Mouse (Mus musculus): ENCODE measurements around the gene Zc3h4.
"Not testable (repeated sequence)": the region's sequence is repeated elsewhere in the genome, so short reads cannot be mapped to it uniquely, and the experiment has no call there.

The Zc3h4 gene

GRCm38 (mm10) chr7:16400689-16401611 lies at the start of gene Zc3h4:
Gene Zc3h4, plus strand, starts transcription at chr7:16400910.
- no peak for DNase-seq (ENCODE audit: extremely low read depth, low read depth, low spot score)

GRCm38 (mm10) chr7:16355854-16356594 lies 44.7 kb upstream of the Zc3h4 start:
- DNase-seq (ENCODE audit: extremely low read depth, low read depth, low spot score) = no peak

DNA sequence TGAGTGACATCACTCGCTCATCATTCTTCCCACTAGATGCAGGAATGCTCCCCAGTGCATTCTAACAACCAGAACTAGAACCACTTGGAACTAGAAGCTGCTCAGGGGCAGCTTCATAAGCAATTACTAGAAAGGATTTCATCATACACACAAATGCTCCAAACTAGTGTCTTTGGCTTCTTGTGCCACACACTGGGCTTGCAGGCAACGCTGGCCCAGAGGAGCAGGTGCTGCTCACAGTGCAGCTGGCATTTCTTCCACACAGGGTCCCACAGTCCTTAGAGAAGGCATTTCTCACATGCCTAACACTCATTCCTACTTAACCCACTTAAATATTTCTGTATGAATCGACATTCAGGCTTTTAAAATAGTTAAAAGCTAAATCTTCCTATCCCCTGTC lies 43.1 kb upstream of the Zc3h4 start:
- DNase-seq (ENCODE audit: extremely low read depth, low read depth, low spot score) = no peak

GRCm38 (mm10) chr7:16364319-16364718 lies 36.4 kb upstream of the Zc3h4 start:
- DNase-seq (ENCODE audit: extremely low read depth, low read depth, low spot score) = no peak

DNA sequence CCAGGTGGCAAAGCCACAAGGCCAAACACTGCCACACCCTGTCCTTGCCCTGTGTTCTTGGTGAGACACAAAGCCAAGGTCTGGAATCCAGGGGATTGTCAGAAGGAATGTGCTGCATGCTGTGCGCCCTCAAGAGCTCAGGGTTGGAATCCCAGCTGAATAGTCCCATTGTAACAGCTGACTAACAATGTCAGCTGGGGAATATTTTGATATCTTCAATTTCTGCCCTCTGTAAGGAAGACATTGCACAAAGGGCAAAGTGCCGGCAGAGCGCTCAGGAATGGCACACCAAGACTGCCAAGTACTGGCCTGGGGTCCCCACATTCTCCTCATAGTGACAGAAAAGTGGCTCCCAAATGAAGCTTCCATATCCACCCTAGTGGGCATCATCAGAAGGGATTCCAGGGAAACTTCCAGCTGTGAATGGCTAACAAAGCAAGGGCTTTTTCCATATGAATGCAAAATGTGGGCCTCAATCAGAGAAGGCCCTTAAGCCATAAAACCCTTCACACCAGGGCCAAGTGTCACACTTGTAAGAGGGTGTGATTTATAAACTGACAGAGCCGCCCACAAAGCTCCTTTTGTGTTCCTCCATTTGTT lies 35.7 kb upstream of the Zc3h4 start:
- no peak for DNase-seq (ENCODE audit: extremely low read depth, low read depth, low spot score)

DNA sequence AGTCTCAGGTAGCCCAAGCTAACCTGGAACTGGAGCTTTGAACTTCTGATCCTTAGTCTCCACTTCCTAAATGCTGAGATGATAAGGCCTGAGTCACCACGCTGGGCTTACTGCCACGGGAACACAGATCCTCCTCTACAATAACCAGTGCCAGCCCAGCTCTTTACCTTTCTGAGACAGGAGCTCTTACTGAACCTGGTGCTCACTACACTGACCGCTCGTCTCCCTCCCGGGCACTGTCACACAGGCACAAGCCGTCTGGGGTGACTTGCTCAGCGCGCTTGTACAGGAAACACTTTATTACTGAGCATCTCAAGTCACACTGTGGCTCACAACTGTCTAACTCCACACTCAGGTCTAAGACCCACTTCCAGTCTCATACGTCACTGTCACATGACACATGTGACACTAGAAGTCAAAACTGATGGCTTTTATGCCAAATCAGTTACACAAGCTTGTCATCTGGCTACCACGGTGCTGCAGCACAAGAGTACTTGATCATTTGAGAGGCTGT lies 34.5 kb upstream of the Zc3h4 start:
- DNase-seq (ENCODE audit: extremely low read depth, low read depth, low spot score) = no peak

GRCm38 (mm10) chr7:16366669-16367068 lies 34.0 kb upstream of the Zc3h4 start:
- no peak for DNase-seq (ENCODE audit: extremely low read depth, low read depth, low spot score)

GRCm38 (mm10) chr7:16368835-16369234 lies 31.9 kb upstream of the Zc3h4 start:
- no peak for DNase-seq (ENCODE audit: extremely low read depth, low read depth, low spot score)

DNA sequence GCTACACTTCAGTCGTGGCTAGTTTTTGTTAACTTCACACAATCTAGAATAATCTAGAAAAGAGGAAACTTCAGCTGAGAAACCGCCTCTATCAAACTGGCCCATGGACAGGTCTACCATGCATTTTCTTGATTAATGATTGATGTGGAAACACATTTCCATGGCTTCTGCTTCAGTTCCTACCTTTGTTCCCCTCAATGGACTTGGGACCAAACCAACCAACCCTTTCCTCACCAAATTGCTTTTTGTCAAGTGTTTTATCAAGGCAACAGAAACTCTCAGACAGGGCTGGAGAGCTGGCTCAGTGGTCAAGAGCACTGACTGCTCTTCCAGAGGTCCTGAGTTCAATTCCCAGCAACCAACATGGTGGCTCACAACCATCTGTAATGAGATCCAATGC lies 30.1 kb upstream of the Zc3h4 start:
- DNase-seq (ENCODE audit: extremely low read depth, low read depth, low spot score) = no peak

- no peak for DNase-seq (ENCODE audit: extremely low read depth, low read depth, low spot score)
Measured at GRCm38 (mm10) chr7:16373719-16374118, 27.0 kb upstream of the Zc3h4 start.

GRCm38 (mm10) chr7:16374989-16375388 lies 25.7 kb upstream of the Zc3h4 start:
- DNase-seq (ENCODE audit: extremely low read depth, low read depth, low spot score) = no peak

GRCm38 (mm10) chr7:16376505-16376904 lies 24.2 kb upstream of the Zc3h4 start:
- DNase-seq (ENCODE audit: extremely low read depth, low read depth, low spot score) = no peak

DNA sequence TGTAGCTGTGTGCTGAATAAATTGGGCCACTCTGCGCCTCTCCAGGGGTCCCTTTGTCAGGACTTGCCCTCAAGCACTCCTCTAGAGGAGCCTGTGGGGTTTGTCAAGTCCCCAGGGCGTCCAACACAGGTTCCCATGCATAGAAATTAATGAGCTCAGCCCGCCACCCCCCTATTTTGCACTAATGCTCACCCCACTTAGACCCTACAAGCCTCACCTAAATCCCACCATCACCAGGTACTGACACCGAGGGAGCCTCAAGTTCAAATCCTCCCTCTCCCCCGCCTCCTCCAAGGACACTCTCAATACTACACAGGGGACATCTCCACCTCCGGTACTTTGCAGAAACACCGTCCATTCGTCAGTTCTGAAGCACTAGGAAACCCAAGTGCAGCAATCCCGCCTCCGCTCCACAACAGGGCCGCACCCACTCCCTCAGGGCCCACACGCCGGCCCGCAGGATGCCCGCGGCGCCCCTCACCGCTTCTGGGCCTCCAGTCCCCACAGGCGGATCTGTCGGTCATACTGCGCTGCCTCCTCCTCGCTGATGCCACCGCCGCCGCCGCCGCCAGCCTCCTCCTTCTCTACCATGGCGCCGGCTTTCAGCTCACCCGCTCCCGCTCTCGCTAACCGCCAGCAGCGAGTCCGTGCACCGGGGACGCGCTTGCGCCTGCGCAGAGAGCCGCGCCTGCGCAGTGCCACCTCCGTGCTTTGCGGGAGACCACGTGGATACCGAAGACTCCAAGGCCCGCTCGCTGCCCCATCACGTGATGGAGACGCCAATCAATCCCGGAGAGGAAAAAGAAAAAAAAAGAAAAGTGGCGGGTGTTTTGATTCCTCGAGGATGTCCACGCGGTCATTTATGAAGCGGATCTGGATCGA lies 13.3 kb upstream of the Zc3h4 start, which contains the start of gene Sae1:
Gene Sae1 (minus strand): TSS at position 647 of the 882 bp plus-strand sequence.
- no peak for DNase-seq (ENCODE audit: extremely low read depth, low read depth, low spot score)

DNA sequence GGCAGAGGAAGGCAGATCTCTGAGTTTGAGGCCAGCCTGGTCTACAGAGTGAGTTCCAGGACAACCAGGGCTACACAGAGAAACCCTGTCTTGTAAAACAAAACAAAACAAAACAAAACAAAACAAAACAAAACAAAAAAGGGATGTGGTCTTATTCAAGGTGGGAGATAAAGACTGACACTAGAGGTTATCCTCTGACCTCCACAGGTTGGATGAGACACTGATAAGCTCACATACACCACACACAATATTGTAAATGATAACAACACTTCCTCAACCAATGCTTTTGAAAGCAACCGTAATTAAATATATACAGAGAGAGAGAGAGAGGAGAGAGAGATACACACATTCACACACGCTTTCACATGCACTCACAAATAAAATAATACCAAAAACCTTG lies 10.8 kb upstream of the Zc3h4 start:
- not testable (repeated sequence) for DNase-seq (ENCODE audit: extremely low read depth, low read depth, low spot score)

DNA sequence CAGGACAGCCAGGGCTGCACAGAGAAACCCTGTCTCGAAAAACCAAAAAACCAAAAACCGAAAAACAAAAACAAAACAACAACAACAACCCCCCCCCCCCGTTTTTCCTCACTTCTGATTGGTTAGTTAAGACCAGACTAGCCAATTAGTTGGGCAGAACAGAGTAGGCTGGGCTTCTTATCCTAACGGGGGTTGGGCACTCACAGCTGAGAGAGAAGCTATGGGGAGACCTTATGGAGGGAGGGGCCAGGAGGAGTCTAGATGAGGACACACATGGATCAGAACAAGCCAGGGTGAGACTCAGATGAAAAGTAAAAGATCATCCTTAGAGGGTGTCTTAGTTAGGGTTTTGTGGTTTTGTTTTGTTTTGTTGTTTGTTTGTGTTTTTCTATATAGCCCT lies 7.8 kb upstream of the Zc3h4 start:
- no peak for DNase-seq (ENCODE audit: extremely low read depth, low read depth, low spot score)

- no peak for DNase-seq (ENCODE audit: extremely low read depth, low read depth, low spot score)
Measured at GRCm38 (mm10) chr7:16395944-16396343, 4.8 kb upstream of the Zc3h4 start.

- DNase-seq (ENCODE audit: extremely low read depth, low read depth, low spot score) = no peak
Measured at GRCm38 (mm10) chr7:16397465-16397864, 3.2 kb upstream of the Zc3h4 start.

- no peak for DNase-seq (ENCODE audit: extremely low read depth, low read depth, low spot score)
Measured at GRCm38 (mm10) chr7:16398387-16399050, 2.2 kb upstream of the Zc3h4 start.

- DNase-seq (ENCODE audit: extremely low read depth, low read depth, low spot score) = no peak
Measured at GRCm38 (mm10) chr7:16399098-16399819, 1.5 kb upstream of the Zc3h4 start.
